Mouse (Mus musculus): ENCODE results near the gene Fxyd3. TPM values are rescaled to one million over a fixed set of nuclear protein-coding genes. Genes with fewer than 3 reads are reported as not detected.

Gene Fxyd3
- polyA plus RNA-seq, 1 experiment from 2014 or later, result 34.0 TPM

- Histone ChIP-seq H3K36me3 (ENCODE audit: insufficient read depth) (no peaks in the 10 kb centered on the region), H3K27me3 (ENCODE audit: insufficient read depth, low read length) (peaks cover 16% of the 10 kb centered on the region), H3K4me2 (no peak overlapping the region; the same call in 1 of the 2 replicates), H3K27ac (ENCODE audit: low read depth) (no peak overlapping the region), H3K4me1 (ENCODE audit: insufficient read depth) (no peaks in the 10 kb centered on the region), H3K4me3 (ENCODE audit: low read depth, low read length) (no peak overlapping the region), H3K9ac (no peak overlapping the region), H3K9me3 (ENCODE audit: low read depth, low read length) (no peaks in the 10 kb centered on the region)
- DNase-seq (no peak), ATAC-seq (ENCODE audit: insufficient read depth) (no peak)
- WGBS, result 69% methylated on average over 11 of the region's 12 CpGs
- TF ChIP-seq CTCF (IDR thresholded peaks at IDR 0.05; ENCODE audit: low read depth), result no peak
Observed at GRCm38 (mm10) chr7:31040281-31041022, 36.1 kb downstream of the Fxyd3 start.

GRCm38 (mm10) chr7:31039011-31039410 lies 37.5 kb downstream of the Fxyd3 start:
- H3K9ac ChIP-seq, result no peak overlapping the region
- TF ChIP-seq CTCF (IDR thresholded peaks at IDR 0.05; ENCODE audit: low read depth), result no peak
- no peak overlapping the region for H3K4me2 ChIP-seq
- H3K27me3 ChIP-seq (ENCODE audit: insufficient read depth, low read length), result peaks cover 16% of the 10 kb centered on the region
- no peak overlapping the region for H3K27ac ChIP-seq (ENCODE audit: low read depth)
- ATAC-seq (ENCODE audit: insufficient read depth), result no peak
- no peak for DNase-seq
- no peaks in the 10 kb centered on the region for H3K9me3 ChIP-seq (ENCODE audit: low read depth, low read length)
- no peaks in the 10 kb centered on the region for H3K36me3 ChIP-seq (ENCODE audit: insufficient read depth)
- H3K4me3 ChIP-seq (ENCODE audit: low read depth, low read length), result no peak overlapping the region
- 82% methylated on average over 4 of the region's 4 CpGs for WGBS
- no peaks in the 10 kb centered on the region for H3K4me1 ChIP-seq (ENCODE audit: insufficient read depth)

GRCm38 (mm10) chr7:31037675-31038074 lies 38.8 kb downstream of the Fxyd3 start:
- TF ChIP-seq CTCF (IDR thresholded peaks at IDR 0.05; ENCODE audit: low read depth), result no peak
- 69% methylated on average over 2 of the region's 2 CpGs for WGBS
- Histone ChIP-seq H3K9me3 (ENCODE audit: low read depth, low read length) (no peaks in the 10 kb centered on the region), H3K27ac (ENCODE audit: low read depth) (no peak overlapping the region), H3K27me3 (ENCODE audit: insufficient read depth, low read length) (peaks cover 16% of the 10 kb centered on the region), H3K4me1 (ENCODE audit: insufficient read depth) (no peaks in the 10 kb centered on the region), H3K36me3 (ENCODE audit: insufficient read depth) (no peaks in the 10 kb centered on the region), H3K9ac (no peak overlapping the region), H3K4me2 (no peak overlapping the region), H3K4me3 (ENCODE audit: low read depth, low read length) (no peak overlapping the region)
- DNase-seq, result no peak
- no peak for ATAC-seq (ENCODE audit: insufficient read depth)

- Histone ChIP-seq H3K9me3 (ENCODE audit: low read depth, low read length) (no peaks in the 10 kb centered on the region), H3K36me3 (ENCODE audit: insufficient read depth) (no peaks in the 10 kb centered on the region), H3K27me3 (ENCODE audit: insufficient read depth, low read length) (peaks cover 9% of the 10 kb centered on the region), H3K9ac (no peak overlapping the region), H3K27ac (ENCODE audit: low read depth) (no peak overlapping the region), H3K4me1 (ENCODE audit: insufficient read depth) (no peaks in the 10 kb centered on the region), H3K4me2 (no peak overlapping the region), H3K4me3 (ENCODE audit: low read depth, low read length) (no peak overlapping the region)
- DNase-seq (no peak), ATAC-seq (ENCODE audit: insufficient read depth) (no peak)
- no peak for TF ChIP-seq CTCF (IDR thresholded peaks at IDR 0.05; ENCODE audit: low read depth)
- 77% methylated on average over 7 of the region's 7 CpGs for WGBS
Observed at GRCm38 (mm10) chr7:31036917-31037316, 39.6 kb downstream of the Fxyd3 start.

- no peaks in the 10 kb centered on the region for H3K9me3 ChIP-seq (ENCODE audit: low read depth, low read length)
- no peak for TF ChIP-seq CTCF (IDR thresholded peaks at IDR 0.05; ENCODE audit: low read depth)
- 69% methylated on average over 11 of the region's 11 CpGs for WGBS
- no peak overlapping the region for H3K4me3 ChIP-seq (ENCODE audit: low read depth, low read length)
- no peaks in the 10 kb centered on the region for H3K4me1 ChIP-seq (ENCODE audit: insufficient read depth)
- no peak for DNase-seq
- no peaks in the 10 kb centered on the region for H3K27me3 ChIP-seq (ENCODE audit: insufficient read depth, low read length)
- no peaks in the 10 kb centered on the region for H3K36me3 ChIP-seq (ENCODE audit: insufficient read depth)
- no peak overlapping the region for H3K9ac ChIP-seq
- H3K4me2 ChIP-seq, result no peak overlapping the region
- ATAC-seq (ENCODE audit: insufficient read depth), result no peak
- no peak overlapping the region for H3K27ac ChIP-seq (ENCODE audit: low read depth)
Observed at GRCm38 (mm10) chr7:31035291-31035690, 41.2 kb downstream of the Fxyd3 start.

GRCm38 (mm10) chr7:31034789-31035188 lies 41.7 kb downstream of the Fxyd3 start:
- no peaks in the 10 kb centered on the region for H3K36me3 ChIP-seq (ENCODE audit: insufficient read depth)
- H3K4me3 ChIP-seq (ENCODE audit: low read depth, low read length), result no peak overlapping the region
- no peaks in the 10 kb centered on the region for H3K4me1 ChIP-seq (ENCODE audit: insufficient read depth)
- no peaks in the 10 kb centered on the region for H3K9me3 ChIP-seq (ENCODE audit: low read depth, low read length)
- no peak overlapping the region for H3K27ac ChIP-seq (ENCODE audit: low read depth)
- no peak for DNase-seq
- TF ChIP-seq CTCF (IDR thresholded peaks at IDR 0.05; ENCODE audit: low read depth), result peak; percentile 40; the same call in 1 of the 2 replicates
- no peak for ATAC-seq (ENCODE audit: insufficient read depth)
- no peaks in the 10 kb centered on the region for H3K27me3 ChIP-seq (ENCODE audit: insufficient read depth, low read length)
- no peak overlapping the region for H3K9ac ChIP-seq
- WGBS, result 60% methylated on average over 11 of the region's 11 CpGs
- H3K4me2 ChIP-seq, result no peak overlapping the region

GRCm38 (mm10) chr7:31033409-31034165 lies 42.9 kb downstream of the Fxyd3 start:
- ATAC-seq (ENCODE audit: insufficient read depth) (no peak), DNase-seq (no peak)
- H3K36me3 ChIP-seq (ENCODE audit: insufficient read depth), result no peaks in the 10 kb centered on the region
- H3K9ac ChIP-seq, result no peak overlapping the region
- no peaks in the 10 kb centered on the region for H3K4me1 ChIP-seq (ENCODE audit: insufficient read depth)
- H3K4me3 ChIP-seq (ENCODE audit: low read depth, low read length), result no peak overlapping the region
- H3K9me3 ChIP-seq (ENCODE audit: low read depth, low read length), result no peaks in the 10 kb centered on the region
- no peak for TF ChIP-seq CTCF (IDR thresholded peaks at IDR 0.05; ENCODE audit: low read depth)
- H3K27ac ChIP-seq (ENCODE audit: low read depth), result no peak overlapping the region
- no peaks in the 10 kb centered on the region for H3K27me3 ChIP-seq (ENCODE audit: insufficient read depth, low read length)
- 48% methylated on average over 9 of the region's 9 CpGs for WGBS
- H3K4me2 ChIP-seq, result no peak overlapping the region

All from lung, embryonic 14.5 days (tissue).